Mouse (Mus musculus): ENCODE measurements around the gene Orm2.

The Orm2 gene

GRCm38 (mm10) chr4:63362150-63362549, at the start of gene Orm2:
TSS of gene Orm2 (plus strand) at chr4:63362449.
- no peak for DNase-seq (ENCODE audit: extremely low spot score, low spot score)

- no peak for DNase-seq (ENCODE audit: extremely low spot score, low spot score)
Measured at GRCm38 (mm10) chr4:63314063-63314462, 48.2 kb upstream of the Orm2 start.

GRCm38 (mm10) chr4:63316076-63316746, 46.0 kb upstream of the Orm2 start:
- DNase-seq (ENCODE audit: extremely low spot score, low spot score): no peak

GRCm38 (mm10) chr4:63319566-63319965, 42.7 kb upstream of the Orm2 start:
- peak; percentile 57 for DNase-seq (ENCODE audit: extremely low spot score, low spot score)

- DNase-seq (ENCODE audit: extremely low spot score, low spot score): no peak
Measured at GRCm38 (mm10) chr4:63323275-63323815, 38.9 kb upstream of the Orm2 start.

- DNase-seq (ENCODE audit: extremely low spot score, low spot score): no peak
Measured at GRCm38 (mm10) chr4:63333403-63333802, 28.8 kb upstream of the Orm2 start.

GRCm38 (mm10) chr4:63338414-63339076, 23.7 kb upstream of the Orm2 start:
- DNase-seq (ENCODE audit: extremely low spot score, low spot score): no peak

- DNase-seq (ENCODE audit: extremely low spot score, low spot score): no peak
Measured at GRCm38 (mm10) chr4:63342491-63342890, 19.8 kb upstream of the Orm2 start.

- DNase-seq (ENCODE audit: extremely low spot score, low spot score): no peak
Measured at GRCm38 (mm10) chr4:63343608-63344007, 18.6 kb upstream of the Orm2 start.

GRCm38 (mm10) chr4:63344295-63344694, 18.0 kb upstream of the Orm2 start, which contains the start of gene Orm1:
TSS of gene Orm1 (plus strand) at chr4:63344560.
- no peak for DNase-seq (ENCODE audit: extremely low spot score, low spot score)

- no peak for DNase-seq (ENCODE audit: extremely low spot score, low spot score)
Measured at GRCm38 (mm10) chr4:63345261-63345660, 17.0 kb upstream of the Orm2 start.

- no peak for DNase-seq (ENCODE audit: extremely low spot score, low spot score)
Measured at GRCm38 (mm10) chr4:63346659-63347058, 15.6 kb upstream of the Orm2 start.

- no peak for DNase-seq (ENCODE audit: extremely low spot score, low spot score)
Measured at GRCm38 (mm10) chr4:63348524-63348923, 13.7 kb upstream of the Orm2 start.

- no peak for DNase-seq (ENCODE audit: extremely low spot score, low spot score)
Measured at GRCm38 (mm10) chr4:63355877-63356665, 6.2 kb upstream of the Orm2 start, which contains the start of gene Orm3. TSS of gene Orm3 (plus strand) at chr4:63356162.

- DNase-seq (ENCODE audit: extremely low spot score, low spot score): no peak
Measured at GRCm38 (mm10) chr4:63356981-63357570, 5.2 kb upstream of the Orm2 start.

GRCm38 (mm10) chr4:63359861-63360260, 2.4 kb upstream of the Orm2 start:
- DNase-seq (ENCODE audit: extremely low spot score, low spot score): no peak

- peak; percentile 88 for DNase-seq (ENCODE audit: extremely low spot score, low spot score)
Measured at GRCm38 (mm10) chr4:63368577-63368976, 6.3 kb downstream of the Orm2 start.

GRCm38 (mm10) chr4:63370897-63371296, 8.6 kb downstream of the Orm2 start:
- no peak for DNase-seq (ENCODE audit: extremely low spot score, low spot score)

- DNase-seq (ENCODE audit: extremely low spot score, low spot score): peak; percentile 32
Measured at GRCm38 (mm10) chr4:63371890-63372289, 9.6 kb downstream of the Orm2 start.

- no peak for DNase-seq (ENCODE audit: extremely low spot score, low spot score)
Measured at GRCm38 (mm10) chr4:63373404-63373803, 11.2 kb downstream of the Orm2 start.

- DNase-seq (ENCODE audit: extremely low spot score, low spot score): no peak
Measured at GRCm38 (mm10) chr4:63374331-63374730, 12.1 kb downstream of the Orm2 start.

Measured in neural tube, embryonic 10.5 days (tissue).